8 mouse cellular contexts compared by ENCODE assay signal in genomic region chr10:99619421-99620151, GRCm38 (mm10).
DNase-seq lines count a peak whose midpoint lies in the region; ATAC-seq and TF ChIP-seq lines count a peak whose summit lies in the region.

No protein-coding gene starts in this region.

- no peaks in the 10 kb centered on the region for H3K36me3 ChIP-seq in kidney, embryonic 15.5 days
- no peaks in the 10 kb centered on the region for H3K36me3 ChIP-seq in myocyte (ENCODE audit: control insufficient read depth, insufficient read depth)
- no peaks in the 10 kb centered on the region for H3K36me3 ChIP-seq in stomach, embryonic 16.5 days (ENCODE audit: control insufficient read depth, insufficient read depth, low read length)

- no peaks in the 10 kb centered on the region for H3K79me2 ChIP-seq in myocyte (ENCODE audit: control insufficient read depth, insufficient read depth)

- 0 out of 2 replicates have a peak, but pooled peaks cover 10% of the 10 kb centered on the region for H3K4me1 ChIP-seq in kidney, embryonic 15.5 days
- no peaks in the 10 kb centered on the region for H3K4me1 ChIP-seq in stomach, embryonic 16.5 days (ENCODE audit: control insufficient read depth, insufficient read depth, low read length)

- no peaks in the 10 kb centered on the region for H3K27me3 ChIP-seq in kidney, embryonic 15.5 days
- no peaks in the 10 kb centered on the region for H3K27me3 ChIP-seq in myocyte (ENCODE audit: control insufficient read depth, insufficient read depth, insufficient read length)
- H3K27me3 ChIP-seq in stomach, embryonic 16.5 days (ENCODE audit: control insufficient read depth, insufficient read depth, low read length), result no peaks in the 10 kb centered on the region

- no peak overlapping the region for H3K27ac ChIP-seq in kidney, embryonic 15.5 days
- no peak overlapping the region for H3K27ac ChIP-seq in stomach, embryonic 16.5 days (ENCODE audit: low read length)

- H3K4me2 ChIP-seq in kidney, embryonic 15.5 days, result peak overlapping the region; percentile 46
- H3K4me2 ChIP-seq in myocyte (ENCODE audit: low read depth), result peak overlapping the region; percentile 72
- H3K4me2 ChIP-seq in stomach, embryonic 16.5 days (ENCODE audit: low read depth, low read length), result peak overlapping the region; percentile 38

- H3K9me3 ChIP-seq in kidney, embryonic 15.5 days (replicated peaks), result no peaks in the 10 kb centered on the region
- no peaks in the 10 kb centered on the region for H3K9me3 ChIP-seq in stomach, embryonic 16.5 days (replicated peaks; ENCODE audit: control insufficient read depth, low read length)

- H3K9ac ChIP-seq in kidney, embryonic 15.5 days, result no peak overlapping the region
- H3K9ac ChIP-seq in stomach, embryonic 16.5 days (ENCODE audit: low read length), result no peak overlapping the region

- peak overlapping the region; percentile 23 for H3K4me3 ChIP-seq in kidney, embryonic 15.5 days (replicated peaks)
- H3K4me3 ChIP-seq in myocyte, result no peak overlapping the region
- peak overlapping the region; percentile 1; the same call in 1 of the 2 replicates for H3K4me3 ChIP-seq in stomach, embryonic 16.5 days (replicated peaks; ENCODE audit: low read length)

- DNase-seq in A20 (ENCODE audit: low read depth, low spot score) (peak; percentile 78), liver (peak; percentile 63)
- peak; percentile 70 for DNase-seq in adrenal gland, adult 2 months
- peak; percentile 74 for DNase-seq in embryo, embryonic 11.5 days (ENCODE audit: low read depth, low spot score)
- DNase-seq in heart, adult 8-10 months (ENCODE audit: low spot score), result peak; percentile 71

- no peak overlapping the region for H3ac ChIP-seq in myocyte (ENCODE audit: control insufficient read depth, insufficient read length)

- WGBS in kidney, embryonic 15.5 days, result 45% methylated on average over 18 of the region's 18 CpGs
- 44% methylated on average over 18 of the region's 18 CpGs for WGBS in stomach, embryonic 16.5 days

- no peak for TF ChIP-seq POLR2A in myocyte (IDR thresholded peaks at IDR 0.05; ENCODE audit: insufficient read length, low read depth)

- ATAC-seq in kidney, embryonic 15.5 days (replicated peaks; ENCODE audit: low FRiP score), result peak; percentile 71
- ATAC-seq in stomach, embryonic 16.5 days (ENCODE audit: insufficient read depth, low FRiP score), result no peak; the same call in 1 of the 2 replicates

TF ChIP-seq in myocyte, 11 proteins besides CTCF, POLR2A, EP300 and RAD21:
- no peak for TF ChIP-seq MYOG (IDR thresholded peaks at IDR 0.05; ENCODE audit: control insufficient read depth in 1 of 3, insufficient read depth in 1 of 3, insufficient read length in 2 of 3, low read depth in 2 of 3)
